Mouse (Mus musculus) heart, embryonic 13.5 days (tissue): ENCODE results near the gene Nppc. TPM values are rescaled to one million over a fixed set of nuclear protein-coding genes. Genes with fewer than 3 reads are reported as not detected.
A peak's percentile ranks its signal among the peaks of the same experiment; 100 is the strongest.

Experiments
- ATAC-seq: fragments of 200-750 bp; cut with Nextera tagmentation; 2 replicates; pipeline ENCODE4 v1.8.0; 2017; ENCODE audit warnings: moderate TSS enrichment; ENCODE audit not compliant: insufficient number of reproducible peaks, low FRiP score, low TSS enrichment; ENCODE audit errors: extremely low read depth
- H3K27ac ChIP-seq: fragments of 300-500 bp; sonication (generic); replicated peaks from 2 replicates; pipeline ENCODE4 v1.5.1; 2015; ENCODE audit warnings: moderate library complexity, mild to moderate bottlenecking, inconsistent platforms
- H3K27me3 ChIP-seq: fragments of 300-500 bp; sonication (generic); replicated peaks from 2 replicates; pipeline ENCODE4 v1.6.1; 2015; ENCODE audit warnings: mild to moderate bottlenecking, inconsistent platforms
- H3K36me3 ChIP-seq: fragments of 300-500 bp; sonication (generic); 2 replicates; pipeline ENCODE4 v1.6.1; 2015; ENCODE audit warnings: mild to moderate bottlenecking, inconsistent platforms
- H3K4me1 ChIP-seq: fragments of 300-500 bp; sonication (generic); 2 replicates; pipeline ENCODE4 v1.6.1; 2015; ENCODE audit warnings: inconsistent platforms
- H3K4me2 ChIP-seq: fragments of 300-500 bp; sonication (generic); 2 replicates; pipeline ENCODE4 v1.6.1; 2015; ENCODE audit warnings: inconsistent platforms, mild to moderate bottlenecking, moderate library complexity
- H3K4me3 ChIP-seq: fragments of 300-500 bp; sonication (generic); 2 replicates; pipeline ENCODE4 v1.5.1; 2015; ENCODE audit warnings: moderate library complexity, mild to moderate bottlenecking, inconsistent platforms
- H3K9ac ChIP-seq: fragments of 300-500 bp; sonication (generic); 2 replicates; pipeline ENCODE4 v1.6.1; 2015; ENCODE audit warnings: inconsistent platforms, mild to moderate bottlenecking, moderate library complexity
- H3K9me3 ChIP-seq: fragments of 300-500 bp; sonication (generic); 2 replicates; pipeline ENCODE4 v1.6.1; 2016; ENCODE audit warnings: inconsistent platforms
- WGBS: fragments of 180-500 bp; shearing (Covaris S2); methylation state at CpG from one replicate; pipeline ENCODE4 v1.1.7; 2015; ENCODE audit warnings: mixed read lengths; 5-methylcytosine and 5-hydroxymethylcytosine counted together
- polyA plus RNA-seq: library from polyadenylated mRNA; unstranded; fragments of >200 nt; fragmentation: Nextera tagmentation; extraction: Ambion mirVana; gene quantifications from 2 replicates; pipeline ENCODE4 v1.2.1, GENCODE M21; 2015

Gene Nppc
- polyA plus RNA-seq, 1 experiment from 2014 or later: 1.3 TPM

DNA sequence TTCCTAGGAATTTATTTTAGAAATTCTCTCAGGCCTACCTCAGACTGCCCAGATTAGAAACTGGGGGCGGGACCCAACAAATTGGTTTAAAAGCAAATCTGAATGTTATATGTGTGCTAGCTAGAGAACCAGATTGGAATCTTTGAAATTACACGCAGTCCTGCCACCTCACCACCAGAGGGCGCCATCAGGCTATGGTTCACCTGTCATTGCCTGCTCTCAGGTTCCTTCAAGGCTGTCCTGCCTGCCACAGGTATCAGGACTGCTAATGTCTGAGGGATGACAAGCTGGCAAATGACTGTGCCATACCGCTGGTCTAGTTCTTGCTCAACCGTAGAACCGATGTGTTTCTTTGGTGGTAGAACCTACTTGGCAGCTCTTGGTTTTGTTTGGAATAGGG, 20.1 kb downstream of the Nppc start:
- 14% methylated on average over 6 of the region's 6 CpGs for WGBS
- ATAC-seq: no peak
- H3K27ac ChIP-seq: no peak overlapping the region

DNA sequence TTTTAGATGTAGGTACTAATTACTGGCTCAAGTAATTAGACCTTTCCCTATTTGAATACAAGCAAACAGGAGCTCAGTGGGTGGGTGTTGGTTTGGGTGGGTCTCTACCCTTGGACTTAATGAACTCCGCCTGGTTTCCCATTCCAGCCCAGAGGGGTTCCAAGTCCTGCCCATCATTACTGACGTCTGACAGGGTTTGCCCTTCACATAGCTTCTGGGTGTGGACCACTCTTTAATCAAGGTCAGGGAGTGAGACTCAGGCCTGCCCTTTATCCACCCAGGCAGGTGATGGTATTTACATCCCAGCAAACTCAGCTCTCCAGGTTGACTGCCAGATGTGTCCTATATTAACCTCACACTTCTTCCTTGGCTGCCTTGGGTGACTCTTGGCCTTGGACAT, 22.9 kb downstream of the Nppc start:
- peaks cover 13% of the 10 kb centered on the region; the same call in 1 of the 2 replicates for H3K27me3 ChIP-seq
- no peaks in the 10 kb centered on the region for H3K9me3 ChIP-seq
- H3K9ac ChIP-seq: no peak overlapping the region
- no peak for ATAC-seq
- H3K4me2 ChIP-seq: no peak overlapping the region
- H3K36me3 ChIP-seq: no peaks in the 10 kb centered on the region
- no peak overlapping the region for H3K27ac ChIP-seq
- no peak overlapping the region for H3K4me3 ChIP-seq
- no peaks in the 10 kb centered on the region for H3K4me1 ChIP-seq
- 38% methylated on average over 2 of the region's 2 CpGs for WGBS

More for the DNA sequence above, 20.1 kb downstream of the Nppc start:
- Histone ChIP-seq H3K4me3 (no peak overlapping the region), H3K4me2 (no peak overlapping the region), H3K27me3 (peaks cover 16% of the 10 kb centered on the region; the same call in 1 of the 2 replicates), H3K4me1 (no peaks in the 10 kb centered on the region), H3K9ac (no peak overlapping the region), H3K36me3 (no peaks in the 10 kb centered on the region), H3K9me3 (no peaks in the 10 kb centered on the region)

DNA sequence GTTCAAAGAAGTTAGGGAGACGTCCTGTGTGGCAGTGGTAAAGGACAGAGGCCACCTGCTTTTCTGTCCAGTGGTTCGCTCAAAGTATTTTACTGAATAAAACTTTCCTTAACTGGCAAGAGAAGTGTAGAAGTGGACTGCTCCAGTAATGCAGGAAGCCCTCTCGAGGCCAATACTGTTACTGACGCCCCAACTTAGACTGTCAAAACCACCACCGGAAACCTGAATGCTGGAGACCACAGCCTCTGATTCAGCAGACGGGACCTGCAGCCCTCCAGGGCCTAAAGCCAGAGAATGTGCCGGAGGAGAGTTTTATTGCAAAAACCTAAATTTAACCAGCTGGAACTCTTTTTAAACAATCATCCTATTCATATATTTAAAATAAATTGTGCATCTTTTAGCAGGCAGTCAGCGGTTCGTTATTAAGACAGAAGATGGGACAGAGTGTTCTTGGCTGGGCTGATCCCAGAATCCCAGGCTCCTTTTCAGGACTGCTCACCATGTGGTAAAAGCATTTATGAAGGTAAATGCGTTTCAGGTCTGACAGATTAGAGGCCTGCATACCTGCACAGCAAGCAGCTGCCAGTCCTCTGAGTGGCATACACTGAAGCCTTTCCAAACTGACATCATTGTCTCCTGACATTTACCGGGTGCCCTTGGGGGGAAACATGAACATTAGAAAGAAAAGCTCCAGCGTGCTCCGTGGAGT, 27.1 kb downstream of the Nppc start:
- no peak for ATAC-seq
- H3K36me3 ChIP-seq: no peaks in the 10 kb centered on the region
- no peaks in the 10 kb centered on the region for H3K4me1 ChIP-seq
- no peak overlapping the region for H3K4me2 ChIP-seq
- H3K9me3 ChIP-seq: no peaks in the 10 kb centered on the region
- no peak overlapping the region for H3K4me3 ChIP-seq
- 63% methylated on average over 13 of the region's 13 CpGs for WGBS
- H3K27ac ChIP-seq: no peak overlapping the region
- H3K27me3 ChIP-seq: peaks cover 11% of the 10 kb centered on the region; the same call in 1 of the 2 replicates
- H3K9ac ChIP-seq: no peak overlapping the region

DNA sequence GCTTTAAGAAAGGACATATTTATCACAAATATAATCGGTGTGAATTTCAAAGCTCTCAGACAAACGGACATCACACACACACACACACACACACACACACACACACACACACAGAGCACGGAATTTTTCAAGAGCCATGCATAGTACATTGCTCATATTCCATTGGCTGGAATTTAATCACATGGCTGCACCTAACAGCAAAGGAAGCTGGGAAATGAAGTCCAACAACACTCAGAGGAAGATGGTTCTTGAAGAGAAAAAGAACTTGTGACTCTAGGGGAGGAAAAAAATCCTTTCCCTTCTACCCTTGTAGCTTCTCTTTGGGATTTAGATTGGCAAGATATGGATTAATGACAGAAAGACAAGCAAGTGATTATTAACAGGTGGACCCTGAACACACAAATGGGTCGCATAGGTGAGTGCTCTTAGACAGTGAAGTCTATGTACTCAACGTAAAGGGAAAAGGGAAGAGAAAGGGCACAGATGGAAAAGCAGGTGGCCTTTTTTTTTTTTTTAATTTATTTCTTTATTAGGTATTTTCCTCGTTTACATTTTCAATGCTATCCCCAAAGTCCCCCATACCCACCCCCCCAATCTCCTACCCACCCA, 35.5 kb downstream of the Nppc start:
- Histone ChIP-seq H3K9me3 (no peaks in the 10 kb centered on the region), H3K36me3 (no peaks in the 10 kb centered on the region), H3K9ac (no peak overlapping the region), H3K4me3 (peak overlapping the region; percentile 23; the same call in 1 of the 2 replicates), H3K27me3 (no peaks in the 10 kb centered on the region), H3K27ac (no peak overlapping the region), H3K4me2 (peak overlapping the region; percentile 48), H3K4me1 (no peaks in the 10 kb centered on the region)
- WGBS: 49% methylated on average over 6 of the region's 6 CpGs
- no peak for ATAC-seq

DNA sequence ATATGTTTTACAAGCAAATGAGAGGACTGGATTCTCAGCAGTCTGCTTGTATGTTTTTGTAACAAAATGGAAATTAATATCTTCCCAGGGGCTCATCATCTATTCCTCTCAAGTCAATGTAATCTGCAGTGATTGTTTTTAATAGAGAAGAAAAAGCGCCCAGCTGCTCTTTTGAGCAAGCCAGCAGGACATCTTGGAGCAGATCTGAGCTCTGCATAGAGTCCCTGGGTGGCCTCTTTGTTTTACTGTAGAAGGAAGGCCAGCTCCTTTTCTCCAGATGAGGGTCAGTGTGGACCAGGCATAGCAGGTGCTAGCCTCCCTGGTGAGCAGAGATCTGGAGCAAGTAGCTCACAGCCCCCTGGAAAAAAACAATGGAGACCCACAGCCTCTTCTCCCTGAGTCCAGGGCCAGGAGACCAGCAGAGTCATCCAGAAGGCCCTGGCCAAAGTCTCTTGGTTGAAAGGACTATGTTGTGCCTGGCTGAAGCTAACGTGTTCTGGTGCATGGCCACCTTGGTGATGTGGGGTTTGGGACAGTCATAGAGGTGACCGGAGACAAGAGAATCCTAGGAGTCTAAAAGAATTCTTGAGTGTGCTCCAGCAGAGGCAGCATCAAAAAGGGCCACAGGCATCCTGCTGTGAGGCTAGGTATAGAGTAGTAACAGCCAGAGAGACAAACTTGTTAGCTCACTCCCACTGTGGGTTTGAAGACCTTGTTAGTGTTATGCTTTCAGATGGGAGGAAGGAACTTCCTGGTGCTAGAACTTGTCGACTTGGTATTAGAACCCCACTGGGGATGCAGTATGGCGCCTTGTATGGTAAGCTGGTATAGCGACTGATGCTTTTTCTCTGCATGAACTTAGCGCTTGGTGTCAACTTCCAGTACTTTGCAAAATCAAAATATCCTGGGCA, 36.3 kb downstream of the Nppc start:
- Histone ChIP-seq H3K9me3 (no peaks in the 10 kb centered on the region), H3K4me2 (peak overlapping the region; percentile 48), H3K9ac (no peak overlapping the region), H3K27ac (no peak overlapping the region), H3K4me1 (no peaks in the 10 kb centered on the region), H3K27me3 (no peaks in the 10 kb centered on the region), H3K4me3 (peak overlapping the region; percentile 23; the same call in 1 of the 2 replicates), H3K36me3 (no peaks in the 10 kb centered on the region)
- 57% methylated on average over 7 of the region's 7 CpGs for WGBS
- no peak for ATAC-seq

DNA sequence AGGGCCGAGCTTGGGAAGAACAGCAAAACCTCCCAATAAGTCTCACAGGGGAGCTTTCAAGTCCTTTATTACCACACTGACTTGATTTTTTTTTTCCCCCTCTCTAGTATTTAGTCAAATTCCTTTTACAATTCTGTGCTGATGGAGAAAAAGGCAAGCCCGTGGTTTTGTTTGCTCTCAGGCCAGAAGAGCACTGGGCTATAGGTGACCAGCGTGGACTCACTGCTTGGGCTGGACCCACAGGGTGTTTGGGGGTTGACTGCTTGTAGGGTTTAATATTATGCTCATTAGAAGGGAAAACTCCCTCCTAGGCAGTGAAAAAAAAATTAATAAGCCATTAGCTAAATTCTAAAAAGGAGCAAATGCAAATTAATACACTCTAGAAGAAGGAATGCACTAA, 36.9 kb downstream of the Nppc start:
- H3K9me3 ChIP-seq: no peaks in the 10 kb centered on the region
- 72% methylated on average over 3 of the region's 3 CpGs for WGBS
- ATAC-seq: no peak

DNA sequence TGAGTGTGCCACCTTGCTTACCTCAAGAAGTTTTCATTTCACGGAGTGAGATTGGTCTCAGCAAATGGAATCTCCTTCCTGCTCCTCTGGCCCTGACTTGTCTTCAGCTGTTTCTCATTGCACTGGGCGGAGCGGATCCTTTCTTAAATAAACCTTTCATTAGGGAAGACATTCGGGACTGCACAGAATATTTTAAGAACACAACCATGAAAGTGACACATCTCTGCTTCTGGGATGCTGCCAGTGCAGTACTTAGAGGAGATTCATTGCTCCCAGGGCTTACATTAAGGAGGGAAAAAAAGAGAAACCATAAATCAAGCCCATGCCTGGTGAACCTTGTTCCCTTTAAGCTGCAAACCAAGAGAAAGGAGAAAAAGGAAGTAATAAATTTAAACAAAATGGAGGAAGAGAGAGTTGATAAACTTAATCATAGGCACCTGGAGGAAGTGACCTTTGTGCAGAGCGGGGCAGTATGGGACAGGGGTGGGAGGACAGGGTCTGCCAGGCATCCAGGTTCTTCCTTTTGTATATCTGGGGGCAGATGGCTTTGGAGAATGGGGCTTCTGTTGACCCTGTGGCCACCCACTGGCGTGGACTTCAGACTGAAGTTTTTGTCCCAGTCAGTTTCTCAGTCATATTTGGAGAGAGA, 37.5 kb downstream of the Nppc start:
- H3K4me3 ChIP-seq: no peak overlapping the region
- H3K9ac ChIP-seq: 0 out of 2 replicates have a peak overlapping the region, but pooled peaks have one; percentile 7
- H3K36me3 ChIP-seq: no peaks in the 10 kb centered on the region
- ATAC-seq: no peak
- no peaks in the 10 kb centered on the region for H3K27me3 ChIP-seq
- H3K27ac ChIP-seq: no peak overlapping the region
- 67% methylated on average over 6 of the region's 6 CpGs for WGBS
- no peaks in the 10 kb centered on the region for H3K4me1 ChIP-seq
- no peak overlapping the region for H3K4me2 ChIP-seq
- H3K9me3 ChIP-seq: no peaks in the 10 kb centered on the region

More for the DNA sequence above, 36.9 kb downstream of the Nppc start:
- Histone ChIP-seq H3K27ac (no peak overlapping the region), H3K4me1 (no peaks in the 10 kb centered on the region), H3K9ac (0 out of 2 replicates have a peak overlapping the region, but pooled peaks have one; percentile 7), H3K4me2 (no peak overlapping the region), H3K27me3 (no peaks in the 10 kb centered on the region), H3K36me3 (no peaks in the 10 kb centered on the region), H3K4me3 (no peak overlapping the region)

DNA sequence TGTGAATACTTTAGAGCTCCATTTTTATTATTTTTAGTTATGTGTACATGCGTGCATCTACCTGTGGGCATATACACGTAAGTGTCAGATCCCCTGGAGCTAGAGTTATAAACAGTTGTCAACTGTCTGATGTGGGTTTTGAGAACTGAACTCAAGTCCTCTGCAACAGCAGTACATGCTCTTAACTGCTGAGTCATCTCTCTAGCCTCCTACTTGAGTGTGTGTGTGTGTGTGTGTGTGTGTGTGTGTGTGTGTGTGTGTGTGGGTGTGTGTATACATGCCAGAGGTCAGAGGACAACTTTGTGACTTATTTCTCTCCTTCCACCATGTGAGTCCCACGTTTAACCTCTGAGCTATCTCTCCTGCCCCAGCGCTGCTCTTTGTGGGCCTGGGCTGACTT, 39.8 kb downstream of the Nppc start:
- H3K4me3 ChIP-seq: no peak overlapping the region
- no peak overlapping the region for H3K4me2 ChIP-seq
- no peaks in the 10 kb centered on the region for H3K27me3 ChIP-seq
- no peak for ATAC-seq
- no peaks in the 10 kb centered on the region for H3K4me1 ChIP-seq
- no peak overlapping the region for H3K9ac ChIP-seq
- H3K9me3 ChIP-seq: no peaks in the 10 kb centered on the region
- no peak overlapping the region for H3K27ac ChIP-seq
- H3K36me3 ChIP-seq: no peaks in the 10 kb centered on the region
- WGBS: 59% methylated on average over 4 of the region's 4 CpGs

DNA sequence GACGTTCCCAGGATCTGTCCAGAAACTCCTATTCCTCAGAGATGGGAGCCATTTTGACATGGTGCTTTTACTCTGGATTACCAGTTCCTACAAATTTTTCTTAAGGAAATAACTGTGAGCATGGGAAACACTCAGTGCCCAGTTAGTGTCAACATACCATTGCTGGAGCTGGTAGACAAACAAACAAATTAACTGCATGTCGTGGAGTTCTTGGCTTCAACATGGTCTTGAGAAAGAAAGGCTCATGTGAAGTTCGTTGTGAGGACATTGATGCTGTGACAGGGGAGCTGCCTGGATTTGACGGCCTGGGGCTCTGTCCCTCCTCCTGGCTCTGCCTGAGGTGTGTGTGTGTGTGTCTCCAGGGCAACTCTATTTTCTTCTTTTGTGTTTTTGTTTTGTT, 40.4 kb downstream of the Nppc start:
- WGBS: 46% methylated on average over 4 of the region's 4 CpGs
- H3K9ac ChIP-seq: no peak overlapping the region

DNA sequence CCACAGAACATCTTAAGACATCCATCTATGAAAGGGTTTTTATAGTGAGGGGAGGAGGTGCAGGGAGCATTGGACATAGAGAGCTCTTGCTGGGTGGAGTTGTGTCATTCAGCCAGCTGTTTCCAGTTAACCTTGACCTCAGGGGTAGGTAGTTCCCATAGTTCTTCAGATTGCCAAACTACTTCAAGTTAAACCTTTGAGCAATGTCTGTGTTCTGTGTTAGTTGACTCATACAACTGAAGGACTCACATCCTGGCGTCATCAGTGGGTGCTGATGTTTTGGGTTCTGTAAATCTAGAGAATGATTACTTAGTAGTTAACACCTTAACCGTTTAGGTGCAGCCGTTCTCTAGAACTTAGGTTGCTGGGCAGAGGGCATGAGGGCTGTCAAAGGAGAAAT, 42.1 kb downstream of the Nppc start:
- H3K36me3 ChIP-seq: no peaks in the 10 kb centered on the region
- WGBS: 59% methylated on average over 3 of the region's 3 CpGs
- no peak for ATAC-seq
- no peak overlapping the region for H3K4me3 ChIP-seq
- peaks cover 4% of the 10 kb centered on the region; the same call in 1 of the 2 replicates for H3K4me1 ChIP-seq
- no peak overlapping the region for H3K27ac ChIP-seq
- H3K27me3 ChIP-seq: no peaks in the 10 kb centered on the region
- H3K9me3 ChIP-seq: no peaks in the 10 kb centered on the region
- no peak overlapping the region for H3K9ac ChIP-seq
- no peak overlapping the region for H3K4me2 ChIP-seq

More for the DNA sequence above, 40.4 kb downstream of the Nppc start:
- Histone ChIP-seq H3K27me3 (no peaks in the 10 kb centered on the region), H3K4me3 (no peak overlapping the region), H3K27ac (no peak overlapping the region), H3K36me3 (no peaks in the 10 kb centered on the region), H3K4me1 (no peaks in the 10 kb centered on the region), H3K9me3 (no peaks in the 10 kb centered on the region), H3K4me2 (no peak overlapping the region)
- ATAC-seq: no peak
